Mouse (Mus musculus) ES-E14 (cell line): ENCODE measurements at regions not wholly inside any gene's neighbourhood (a gene's known extent, or its start where the extent isn't known, plus 50 kb on each side); places are given as distances from the start of the nearest gene placed in this dataset.

Experiments used
- DNase-seq: peaks from one replicate; pipeline ENCODE4 v3.0.0-alpha.2; 2013; ENCODE audit warnings: low read depth, low spot score
- H3K27ac ChIP-seq: 2 replicates; pipeline ENCODE4 v1.5.1; 2012; ENCODE audit warnings: low read depth, mild to moderate bottlenecking, low read length, moderate library complexity, mixed read lengths; ENCODE audit not compliant: poor library complexity, insufficient read depth, severe bottlenecking
- H3K36me3 ChIP-seq: 2 replicates; pipeline ENCODE4 v1.6.1; 2012; ENCODE audit warnings: mild to moderate bottlenecking, low read length, moderate library complexity, mixed read lengths; ENCODE audit not compliant: control insufficient read depth, poor library complexity, insufficient read depth, severe bottlenecking
- H3K4me1 ChIP-seq, 2 experiments: fragments of 150-350 bp in 1 of 2; sonication (generic) in 1 of 2; 2 replicates each; pipeline ENCODE4 v1.6.1; 2012; ENCODE audit warnings: low read length in 2 of 2, mild to moderate bottlenecking in 1 of 2, mixed read lengths in 1 of 2; ENCODE audit not compliant: control insufficient read depth in 2 of 2, insufficient read depth in 2 of 2, poor library complexity in 1 of 2
- H3K4me3 ChIP-seq, 2 experiments: fragments of 150-350 bp in 1 of 2; sonication (generic) in 1 of 2; 2 replicates each; pipeline ENCODE4 v1.5.1; 2012; ENCODE audit warnings: low read length in 2 of 2, low read depth in 1 of 2, mild to moderate bottlenecking in 1 of 2, mixed read lengths in 1 of 2; ENCODE audit not compliant: insufficient read depth in 1 of 2, poor library complexity in 1 of 2, severe bottlenecking in 1 of 2
- H3K9ac ChIP-seq: 2 replicates; pipeline ENCODE4 v1.6.1; 2012; ENCODE audit warnings: low read depth, mild to moderate bottlenecking, low read length, mixed read lengths; ENCODE audit not compliant: poor library complexity, insufficient read depth, severe bottlenecking
- H3K9me3 ChIP-seq: fragments of 150-350 bp; sonication (generic); 2 replicates; pipeline ENCODE4 v1.6.1; 2012; ENCODE audit warnings: low read depth, mild to moderate bottlenecking, low read length; ENCODE audit not compliant: control insufficient read depth, insufficient read depth
- CHD2 ChIP-seq: IDR thresholded peaks from 2 replicates; pipeline ENCODE4 v1.6.1; 2014; ENCODE audit warnings: mild to moderate bottlenecking, low read depth, low read length, inconsistent platforms
- HCFC1 ChIP-seq: IDR thresholded peaks from 2 replicates; pipeline ENCODE4 v1.6.1; 2012; ENCODE audit warnings: low read length, inconsistent platforms, borderline replicate concordance; ENCODE audit not compliant: insufficient read depth
- MAFK ChIP-seq: IDR thresholded peaks from 2 replicates; pipeline ENCODE4 v1.6.1; 2014; ENCODE audit warnings: mild to moderate bottlenecking, low read depth, low read length, inconsistent platforms; ENCODE audit not compliant: insufficient read depth
- ZC3H11A ChIP-seq: IDR thresholded peaks from 2 replicates; pipeline ENCODE4 v1.6.1; 2012; ENCODE audit warnings: low read depth, mild to moderate bottlenecking, inconsistent platforms, low read length, borderline replicate concordance
- ZNF384 ChIP-seq: IDR thresholded peaks from 2 replicates; pipeline ENCODE4 v1.6.1; 2012; ENCODE audit warnings: low read depth, low read length, inconsistent platforms
- in situ Hi-C, 2 experiments: fragments of 600-800 bp; cut with MboI; formaldehyde crosslinking; loops; one replicate each; pipeline ENCODE4 v1.15.1; 2025; ENCODE audit warnings: low sequenced_read_pairs in 2 of 2, inconsistent platforms in 1 of 2; ENCODE audit not compliant: unreplicated experiment in 2 of 2

DNA sequence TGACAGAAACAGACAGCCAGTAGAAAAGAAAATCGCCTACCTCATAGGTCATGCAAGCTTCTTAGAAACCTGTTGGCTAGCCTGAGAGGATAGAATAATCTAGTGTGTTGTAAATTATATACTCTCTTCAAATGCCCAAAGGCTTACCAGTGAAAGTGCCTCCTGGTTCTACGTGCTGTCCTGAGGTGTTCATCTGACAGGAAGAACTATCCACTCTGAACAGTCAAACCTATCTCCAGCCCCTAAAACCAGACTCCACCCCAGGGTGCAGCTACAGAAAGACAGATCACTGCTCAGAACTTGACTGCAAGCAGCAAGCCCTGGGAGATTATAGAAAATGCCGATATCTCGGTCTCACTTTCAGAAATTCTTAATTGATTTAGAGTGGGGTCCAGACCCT, 102.0 kb upstream of the Mpp6 start:
- no peak overlapping the region for H3K9ac ChIP-seq
- no peak for DNase-seq
- no peak overlapping the region for H3K4me3 ChIP-seq
- H3K27ac ChIP-seq, result no peak overlapping the region
- H3K36me3 ChIP-seq, result no peaks in the 10 kb centered on the region
- no peaks in the 10 kb centered on the region for H3K4me1 ChIP-seq
- TF ChIP-seq ZNF384 (no peak), CHD2 (no peak), MAFK (no peak), ZC3H11A (no peak), HCFC1 (no peak)
- in situ Hi-C loops, result no loop called here
- no peaks in the 10 kb centered on the region for H3K9me3 ChIP-seq

- in situ Hi-C loops, result no loop called here
- Histone ChIP-seq H3K4me3 (no peak overlapping the region), H3K36me3 (no peaks in the 10 kb centered on the region), H3K27ac (no peak overlapping the region), H3K9ac (no peak overlapping the region), H3K4me1 (no peaks in the 10 kb centered on the region), H3K9me3 (no peaks in the 10 kb centered on the region)
- no peak for TF ChIP-seq HCFC1
- no peak for TF ChIP-seq MAFK
- no peak for TF ChIP-seq ZNF384
- no peak for TF ChIP-seq ZC3H11A
- TF ChIP-seq CHD2, result no peak
- DNase-seq, result no peak
Observed at GRCm38 (mm10) chr6:50008869-50009268, 101.2 kb upstream of the Mpp6 start.

DNA sequence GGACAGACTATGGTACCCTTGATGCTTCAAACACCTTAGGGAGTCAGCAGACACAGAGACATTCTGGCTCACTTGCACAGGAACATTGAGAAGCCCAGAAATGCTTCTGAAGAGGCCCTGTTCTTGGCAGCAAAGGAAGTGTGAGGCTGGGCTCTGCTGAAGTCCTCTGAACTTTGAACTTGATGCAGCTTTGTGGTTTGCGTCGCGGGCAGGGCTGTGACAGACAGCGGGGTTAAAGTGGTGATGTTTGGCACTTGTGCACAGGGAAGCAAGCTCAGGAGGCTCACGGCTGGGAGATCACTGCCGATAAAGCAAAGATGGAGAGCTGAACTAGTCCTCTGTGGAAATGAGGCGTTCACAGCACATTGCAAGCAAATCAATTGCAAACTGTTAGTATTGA, 100.7 kb upstream of the Mpp6 start:
- in situ Hi-C loops, result no loop called here
- Histone ChIP-seq H3K27ac (no peak overlapping the region), H3K36me3 (no peaks in the 10 kb centered on the region), H3K9me3 (no peaks in the 10 kb centered on the region), H3K9ac (no peak overlapping the region), H3K4me1 (no peaks in the 10 kb centered on the region), H3K4me3 (no peak overlapping the region)
- no peak for DNase-seq
- no peak for TF ChIP-seq MAFK
- no peak for TF ChIP-seq ZC3H11A
- no peak for TF ChIP-seq ZNF384
- no peak for TF ChIP-seq HCFC1
- TF ChIP-seq CHD2, result no peak

DNA sequence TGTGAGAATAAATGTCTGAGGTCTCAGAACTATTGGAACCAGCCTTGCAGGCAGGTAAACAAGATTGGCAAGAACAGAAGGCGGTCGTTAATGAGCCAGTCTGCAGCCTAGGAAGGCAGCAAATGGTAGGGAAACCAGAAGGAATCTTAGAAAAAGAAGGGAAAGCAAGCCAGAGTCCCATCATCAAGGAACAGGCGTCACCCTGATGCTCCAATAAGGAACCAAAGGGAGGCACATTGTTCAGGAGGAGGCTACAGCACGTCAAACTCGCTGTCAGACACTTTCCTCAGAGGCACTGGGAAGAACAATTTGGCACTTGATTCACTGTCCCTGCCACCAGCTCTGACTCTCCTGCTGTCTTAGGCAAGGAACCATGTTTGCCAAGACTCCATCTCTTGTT, 100.2 kb upstream of the Mpp6 start:
- H3K9ac ChIP-seq, result no peak overlapping the region
- H3K27ac ChIP-seq, result no peak overlapping the region
- H3K4me3 ChIP-seq, result no peak overlapping the region
- no peaks in the 10 kb centered on the region for H3K9me3 ChIP-seq
- no peak for DNase-seq
- TF ChIP-seq ZNF384 (no peak), HCFC1 (no peak), MAFK (no peak), CHD2 (no peak), ZC3H11A (no peak)
- in situ Hi-C loops, result no loop called here
- H3K4me1 ChIP-seq, result no peaks in the 10 kb centered on the region
- H3K36me3 ChIP-seq, result no peaks in the 10 kb centered on the region

DNA sequence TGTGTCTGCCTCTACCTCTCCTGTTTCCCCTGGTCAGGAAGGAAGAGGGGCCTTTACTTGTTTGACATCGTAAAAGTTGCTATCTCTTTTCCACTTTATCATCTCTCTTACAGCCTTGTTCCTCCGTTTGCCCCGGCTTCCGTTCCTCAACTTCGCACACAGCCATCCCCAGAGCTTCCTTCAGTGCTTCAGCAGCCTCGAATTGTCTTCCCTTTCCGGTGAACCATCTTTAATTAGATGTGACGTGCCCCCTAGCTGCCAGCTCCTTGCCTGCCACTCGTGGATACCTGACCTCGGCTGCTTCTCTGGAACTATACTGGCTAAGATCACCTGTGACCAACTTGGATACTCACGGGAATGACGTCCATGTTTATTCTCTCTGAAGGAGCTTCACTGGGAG, 99.0 kb upstream of the Mpp6 start:
- no peak for DNase-seq
- no peak overlapping the region for H3K9ac ChIP-seq
- no peaks in the 10 kb centered on the region for H3K9me3 ChIP-seq
- in situ Hi-C loops, result no loop called here
- no peak for TF ChIP-seq HCFC1
- TF ChIP-seq ZNF384, result no peak
- TF ChIP-seq ZC3H11A, result no peak
- TF ChIP-seq CHD2, result no peak
- TF ChIP-seq MAFK, result no peak
- no peak overlapping the region for H3K27ac ChIP-seq
- no peaks in the 10 kb centered on the region for H3K4me1 ChIP-seq
- H3K4me3 ChIP-seq, result no peak overlapping the region
- H3K36me3 ChIP-seq, result no peaks in the 10 kb centered on the region
